Mouse (Mus musculus) midbrain, postnatal 0 days (tissue): ENCODE measurements around the gene Slit1. TPM values are rescaled to one million over a fixed set of nuclear protein-coding genes. Genes with fewer than 3 reads are reported as not detected.

Source experiments
- ATAC-seq: fragments of 200-750 bp; cut with Nextera tagmentation; 2 replicates; pipeline ENCODE4 v1.8.0; 2017; ENCODE audit warnings: moderate number of reproducible peaks, mild to moderate bottlenecking, moderate TSS enrichment, moderate library complexity; ENCODE audit not compliant: low FRiP score
- DNase-seq: peaks from one replicate; pipeline ENCODE4 v3.0.0-alpha.2; 2015; ENCODE audit warnings: low spot score
- H3K27ac ChIP-seq: fragments of 300-500 bp; sonication (generic); 2 replicates; pipeline ENCODE4 v1.5.1; 2014; ENCODE audit warnings: low read depth, mild to moderate bottlenecking, low read length, mixed read lengths
- H3K27me3 ChIP-seq: fragments of 300-500 bp; sonication (generic); 2 replicates; pipeline ENCODE4 v1.6.1; 2014; ENCODE audit warnings: low read length, control low read depth, mixed read lengths; ENCODE audit not compliant: insufficient read depth
- H3K36me3 ChIP-seq: fragments of 300-500 bp; sonication (generic); 2 replicates; pipeline ENCODE4 v1.6.1; 2014; ENCODE audit warnings: low read length, control low read depth, mixed read lengths; ENCODE audit not compliant: insufficient read depth
- H3K4me1 ChIP-seq: fragments of 300-500 bp; sonication (generic); 2 replicates; pipeline ENCODE4 v1.6.1; 2014; ENCODE audit warnings: mild to moderate bottlenecking, control low read depth, antibody characterized with exemption, low read length, mixed read lengths; ENCODE audit not compliant: insufficient read depth
- H3K4me2 ChIP-seq: fragments of 300-500 bp; sonication (generic); 2 replicates; pipeline ENCODE4 v1.6.1; 2014; ENCODE audit warnings: low read depth, mild to moderate bottlenecking, low read length, mixed read lengths; ENCODE audit not compliant: poor library complexity, severe bottlenecking
- H3K4me3 ChIP-seq: fragments of 300-500 bp; sonication (generic); 2 replicates; pipeline ENCODE4 v1.5.1; 2014; ENCODE audit warnings: low read depth, mild to moderate bottlenecking, low read length, moderate library complexity
- H3K9ac ChIP-seq: fragments of 300-500 bp; sonication (generic); replicated peaks from 2 replicates; pipeline ENCODE4 v1.6.1; 2014; ENCODE audit warnings: mild to moderate bottlenecking, low read length, moderate library complexity, mixed read lengths; ENCODE audit not compliant: poor library complexity, severe bottlenecking
- H3K9me3 ChIP-seq: fragments of 300-500 bp; sonication (generic); 2 replicates; pipeline ENCODE4 v1.6.1; 2016; ENCODE audit warnings: low read length, control low read depth
- CTCF ChIP-seq: IDR thresholded peaks from 2 replicates; pipeline ENCODE4 v1.5.1; 2016; ENCODE audit warnings: antibody characterized with exemption, mild to moderate bottlenecking
- WGBS: fragments of 180-500 bp; shearing (Covaris S2); extraction: QIAGEN DNeasy Blood & Tissue Kit; methylation state at CpG from one replicate; pipeline ENCODE4 v1.1.7; 2014; 5-methylcytosine and 5-hydroxymethylcytosine counted together
- microRNA-seq: library from miRNA; unstranded; fragments of <30 nt; microRNA quantifications from one replicate; pipeline ENCODE4, GENCODE M21; 2016; ENCODE audit warnings: borderline number of aligned reads
- polyA plus RNA-seq: library from polyadenylated mRNA; unstranded; fragments of >200 nt; fragmentation: Nextera tagmentation; extraction: Ambion mirVana; gene quantifications from 2 replicates; pipeline ENCODE4 v1.2.1, GENCODE M21; 2015
- total RNA-seq: library from RNA; depleted of rRNA; stranded (reverse); fragments of >200 nt; gene quantifications from 2 replicates; pipeline ENCODE4 v1.2.3, GENCODE M21; 2014; rRNA removed

The Slit1 gene
- total and polyA plus RNA-seq, 2 experiments from 2014 or later, result 17.0 to 74.2 TPM

DNA sequence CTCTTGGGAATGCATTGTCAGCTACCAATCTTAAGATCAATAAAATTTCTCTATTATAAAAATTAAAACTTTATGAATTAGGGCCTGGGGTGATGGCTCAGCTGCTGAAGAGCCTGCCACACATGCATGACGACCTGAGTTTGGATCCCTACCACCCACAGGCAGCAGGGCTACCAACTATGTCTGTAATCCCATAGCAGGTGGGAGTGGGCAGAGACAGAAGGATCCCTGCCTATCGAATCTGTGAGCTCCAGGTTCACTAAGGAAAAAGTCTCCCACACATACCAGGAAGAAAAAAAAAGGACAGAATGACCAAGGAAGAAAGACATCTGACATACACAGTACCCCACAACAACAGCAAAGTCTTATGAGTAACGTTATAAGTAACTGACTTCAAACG is 186.5 kb downstream of the Slit1 start:
- no peak overlapping the region for H3K4me3 ChIP-seq
- no peak overlapping the region for H3K4me2 ChIP-seq
- 0 out of 2 replicates have a peak, but pooled peaks cover 3% of the 10 kb centered on the region for H3K4me1 ChIP-seq
- 82% methylated on average over 4 of the region's 4 CpGs for WGBS
- peaks cover 10% of the 10 kb centered on the region; the same call in 1 of the 2 replicates for H3K36me3 ChIP-seq
- no peak overlapping the region for H3K27ac ChIP-seq
- DNase-seq, result no peak
- no peak for ATAC-seq
- H3K9me3 ChIP-seq, result no peaks in the 10 kb centered on the region
- no peaks in the 10 kb centered on the region for H3K27me3 ChIP-seq
- no peak overlapping the region for H3K9ac ChIP-seq
- no peak for TF ChIP-seq CTCF

Small RNAs within 50 kb of the gene (microRNA-seq; reads per million reads assigned to microRNA genes)
- not detected for gene Mir8091

Other genes starting within 250 kb of the Slit1 start
- 6.4 and 6.8 TPM in 2 replicates for gene Gm340, start 161.3 kb downstream of the Slit1 start, total RNA-seq
- 1.1 TPM in 2 replicates for gene Gm340, start 161.3 kb downstream of the Slit1 start, polyA plus RNA-seq
- gene Arhgap19, start 58.4 kb upstream of the Slit1 start, total RNA-seq, result 4.5 and 5.7 TPM in 2 replicates
- 2.5 and 2.9 TPM in 2 replicates for gene Arhgap19, start 58.4 kb upstream of the Slit1 start, polyA plus RNA-seq
- gene Frat1, start 86.3 kb upstream of the Slit1 start, total RNA-seq, result 33.0 and 35.4 TPM in 2 replicates
- 34.2 and 34.3 TPM in 2 replicates for gene Frat1, start 86.3 kb upstream of the Slit1 start, polyA plus RNA-seq
- gene Frat2, start 104.5 kb upstream of the Slit1 start, total RNA-seq, result 6.9 and 10.4 TPM in 2 replicates
- 6.7 and 8.0 TPM in 2 replicates for gene Frat2, start 104.5 kb upstream of the Slit1 start, polyA plus RNA-seq
- gene Rrp12, start 152.5 kb upstream of the Slit1 start, total RNA-seq, result 20.6 and 21.2 TPM in 2 replicates
- 13.9 and 14.1 TPM in 2 replicates for gene Rrp12, start 152.5 kb upstream of the Slit1 start, polyA plus RNA-seq
- gene Pgam1, start 168.3 kb upstream of the Slit1 start, total RNA-seq, result 473 and 479 TPM in 2 replicates
- gene Pgam1, start 168.3 kb upstream of the Slit1 start, polyA plus RNA-seq, result 536 and 596 TPM in 2 replicates
- gene Exosc1, start 189.8 kb upstream of the Slit1 start, total RNA-seq, result 18.0 and 28.8 TPM in 2 replicates
- gene Exosc1, start 189.8 kb upstream of the Slit1 start, polyA plus RNA-seq, result 61.2 and 62.3 TPM in 2 replicates
- gene Zdhhc16, start 189.8 kb upstream of the Slit1 start, total RNA-seq, result 49.2 and 61.9 TPM in 2 replicates
- 86.7 and 91.0 TPM in 2 replicates for gene Zdhhc16, start 189.8 kb upstream of the Slit1 start, polyA plus RNA-seq
- gene Mms19, start 237.5 kb upstream of the Slit1 start, total RNA-seq, result 45.7 and 62.5 TPM in 2 replicates
- gene Mms19, start 237.5 kb upstream of the Slit1 start, polyA plus RNA-seq, result 26.1 TPM in 2 replicates
- 17.5 and 22.1 TPM in 2 replicates for gene Ubtd1, start 238.1 kb upstream of the Slit1 start, total RNA-seq
- 12.2 and 12.8 TPM in 2 replicates for gene Ubtd1, start 238.1 kb upstream of the Slit1 start, polyA plus RNA-seq